Mouse (Mus musculus) hindbrain, postnatal 0 days (tissue): ENCODE data around the gene Mettl7a1. TPM values are rescaled to one million over a fixed set of nuclear protein-coding genes. Genes with fewer than 3 reads are reported as not detected.

Experiments used
- ATAC-seq: fragments of 200-750 bp; cut with Nextera tagmentation; 2 replicates; pipeline ENCODE4 v1.8.0; 2017; ENCODE audit warnings: mild to moderate bottlenecking, moderate TSS enrichment, moderate library complexity
- DNase-seq: peaks from one replicate; pipeline ENCODE4 v3.0.0-alpha.2; 2015; ENCODE audit warnings: low spot score
- H3K27ac ChIP-seq: fragments of 300-500 bp; sonication (generic); 2 replicates; pipeline ENCODE4 v1.5.1; 2014; ENCODE audit warnings: mild to moderate bottlenecking
- H3K27me3 ChIP-seq: fragments of 300-500 bp; sonication (generic); 2 replicates; pipeline ENCODE4 v1.6.1; 2014; ENCODE audit warnings: low read length, mixed read lengths; ENCODE audit not compliant: insufficient read depth
- H3K36me3 ChIP-seq: fragments of 300-500 bp; sonication (generic); 2 replicates; pipeline ENCODE4 v1.6.1; 2014; ENCODE audit warnings: low read length, mixed read lengths; ENCODE audit not compliant: insufficient read depth
- H3K4me1 ChIP-seq: fragments of 300-500 bp; sonication (generic); 2 replicates; pipeline ENCODE4 v1.6.1; 2014; ENCODE audit warnings: antibody characterized with exemption, low read length, mixed read lengths; ENCODE audit not compliant: insufficient read depth
- H3K4me2 ChIP-seq: fragments of 300-500 bp; sonication (generic); 2 replicates; pipeline ENCODE4 v1.6.1; 2014; ENCODE audit warnings: low read depth, mild to moderate bottlenecking, low read length, moderate library complexity, mixed read lengths
- H3K4me3 ChIP-seq: fragments of 300-500 bp; sonication (generic); 2 replicates; pipeline ENCODE4 v1.5.1; 2014; ENCODE audit warnings: low read length
- H3K9ac ChIP-seq: fragments of 300-500 bp; sonication (generic); replicated peaks from 2 replicates; pipeline ENCODE4 v1.6.1; 2014; ENCODE audit warnings: mild to moderate bottlenecking, low read length, moderate library complexity, mixed read lengths
- H3K9me3 ChIP-seq: fragments of 300-500 bp; sonication (generic); 2 replicates; pipeline ENCODE4 v1.6.1; 2016; ENCODE audit warnings: low read length, mixed read lengths
- CTCF ChIP-seq: IDR thresholded peaks from 2 replicates; pipeline ENCODE4 v1.5.1; 2016; ENCODE audit warnings: antibody characterized with exemption, control low read depth, low read depth
- WGBS: fragments of 180-500 bp; shearing (Covaris S2); extraction: QIAGEN DNeasy Blood & Tissue Kit; methylation state at CpG from one replicate; pipeline ENCODE4 v1.1.7; 2014; 5-methylcytosine and 5-hydroxymethylcytosine counted together
- polyA plus RNA-seq: library from polyadenylated mRNA; unstranded; fragments of >200 nt; fragmentation: Nextera tagmentation; extraction: Ambion mirVana; gene quantifications from 2 replicates; pipeline ENCODE4 v1.2.1, GENCODE M21; 2015
- total RNA-seq: library from RNA; depleted of rRNA; stranded (reverse); fragments of >200 nt; gene quantifications from 2 replicates; pipeline ENCODE4 v1.2.3, GENCODE M21; 2014

Gene Mettl7a1
- total and polyA plus RNA-seq, 2 experiments from 2014 or later = 1.8 to 9.3 TPM

GRCm38 (mm10) chr15:100276403-100276802 is 27.5 kb upstream of the Mettl7a1 start:
- DNase-seq = no peak
- Histone ChIP-seq H3K27ac (no peak overlapping the region), H3K36me3 (no peaks in the 10 kb centered on the region), H3K4me2 (no peak overlapping the region), H3K27me3 (no peaks in the 10 kb centered on the region), H3K4me3 (no peak overlapping the region), H3K9ac (no peak overlapping the region), H3K4me1 (no peaks in the 10 kb centered on the region), H3K9me3 (no peaks in the 10 kb centered on the region)
- no peak for ATAC-seq
- no peak for TF ChIP-seq CTCF
- 97% methylated on average over 4 of the region's 4 CpGs for WGBS

DNA sequence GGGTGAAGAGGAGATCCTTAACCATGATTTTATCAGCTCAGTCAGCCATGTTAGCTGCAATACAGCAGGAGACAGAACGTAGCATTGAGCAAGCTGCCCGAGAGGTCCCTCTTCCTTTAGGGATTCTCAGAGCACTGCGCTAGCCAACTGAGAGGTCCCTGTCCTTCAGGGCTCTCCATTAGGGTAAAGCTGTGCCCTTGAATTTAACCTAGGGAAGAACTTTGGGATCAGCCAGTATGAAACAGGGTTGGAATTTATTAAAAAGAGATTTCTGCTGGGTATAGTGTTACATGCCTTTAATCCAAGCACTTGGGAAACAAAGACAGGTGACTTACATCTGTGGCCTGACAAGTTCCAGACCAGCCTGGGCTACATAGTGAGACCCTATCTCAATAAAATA is 26.4 kb upstream of the Mettl7a1 start:
- Histone ChIP-seq H3K9ac (no peak overlapping the region), H3K4me2 (no peak overlapping the region), H3K36me3 (no peaks in the 10 kb centered on the region), H3K4me3 (no peak overlapping the region), H3K27ac (no peak overlapping the region), H3K27me3 (no peaks in the 10 kb centered on the region), H3K9me3 (no peaks in the 10 kb centered on the region), H3K4me1 (no peaks in the 10 kb centered on the region)
- no peak for TF ChIP-seq CTCF
- DNase-seq = no peak
- ATAC-seq = no peak
- WGBS = 90% methylated on average over 3 of the region's 3 CpGs

GRCm38 (mm10) chr15:100280626-100281025 is 23.3 kb upstream of the Mettl7a1 start, which contains the start of gene Tmprss12:
TSS of gene Tmprss12 (plus strand) at chr15:100280837.
- WGBS = 98% methylated on average over 20 of the region's 20 CpGs
- Histone ChIP-seq H3K4me1 (no peaks in the 10 kb centered on the region), H3K9me3 (no peaks in the 10 kb centered on the region), H3K27me3 (no peaks in the 10 kb centered on the region), H3K27ac (no peak within 1 kb of the TSS), H3K4me2 (no peak within 1 kb of the TSS), H3K4me3 (no peak within 1 kb of the TSS), H3K36me3 (no peaks in the 10 kb centered on the region), H3K9ac (no peak within 1 kb of the TSS)
- TF ChIP-seq CTCF = no peak
- DNase-seq (no peak), ATAC-seq (no peak)

- Histone ChIP-seq H3K36me3 (no peaks in the 10 kb centered on the region), H3K4me3 (no peak overlapping the region), H3K4me1 (no peaks in the 10 kb centered on the region), H3K9me3 (no peaks in the 10 kb centered on the region), H3K4me2 (no peak overlapping the region), H3K27me3 (no peaks in the 10 kb centered on the region), H3K9ac (no peak overlapping the region), H3K27ac (no peak overlapping the region)
- WGBS = 96% methylated on average over 6 of the region's 6 CpGs
- ATAC-seq (no peak), DNase-seq (no peak)
- TF ChIP-seq CTCF = no peak
These were observed 15.0 kb upstream of the Mettl7a1 start for GRCm38 (mm10) chr15:100288980-100289379.

- H3K9ac ChIP-seq = no peak overlapping the region
- DNase-seq (no peak), ATAC-seq (no peak)
- no peak overlapping the region for H3K27ac ChIP-seq
- no peaks in the 10 kb centered on the region for H3K4me1 ChIP-seq
- no peak overlapping the region for H3K4me3 ChIP-seq
- WGBS = 53% methylated on average over 5 of the region's 5 CpGs
- no peak for TF ChIP-seq CTCF
- no peaks in the 10 kb centered on the region for H3K36me3 ChIP-seq
- H3K9me3 ChIP-seq = no peaks in the 10 kb centered on the region
- no peaks in the 10 kb centered on the region for H3K27me3 ChIP-seq
- H3K4me2 ChIP-seq = no peak overlapping the region
These were observed 13.1 kb upstream of the Mettl7a1 start for GRCm38 (mm10) chr15:100290858-100291257.

DNA sequence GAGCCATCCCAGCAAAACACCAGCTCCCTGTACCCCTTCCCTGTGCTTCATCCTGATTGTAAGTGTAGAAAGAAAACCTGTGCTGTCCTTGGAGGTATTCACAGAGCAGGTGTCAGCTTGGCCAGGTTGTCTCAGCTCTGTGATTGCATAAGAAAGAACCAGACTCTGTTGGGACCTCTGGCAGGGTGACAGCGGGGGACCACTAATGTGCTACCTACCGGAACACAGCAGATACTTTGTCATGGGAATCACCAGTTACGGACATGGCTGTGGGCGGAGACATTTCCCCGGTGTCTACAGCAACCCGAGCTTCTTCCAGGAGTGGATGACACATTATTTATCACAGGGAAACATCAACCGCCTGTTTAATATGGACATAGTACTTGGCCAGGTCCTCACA is 11.6 kb upstream of the Mettl7a1 start:
- Histone ChIP-seq H3K4me3 (no peak overlapping the region), H3K4me2 (no peak overlapping the region), H3K9me3 (no peaks in the 10 kb centered on the region), H3K27me3 (no peaks in the 10 kb centered on the region), H3K4me1 (no peaks in the 10 kb centered on the region), H3K9ac (no peak overlapping the region), H3K27ac (no peak overlapping the region), H3K36me3 (no peaks in the 10 kb centered on the region)
- 63% methylated on average over 7 of the region's 7 CpGs for WGBS
- no peak for DNase-seq
- TF ChIP-seq CTCF = no peak
- no peak for ATAC-seq

- H3K36me3 ChIP-seq = no peaks in the 10 kb centered on the region
- no peak overlapping the region for H3K4me3 ChIP-seq
- no peak for DNase-seq
- no peak for ATAC-seq
- H3K4me1 ChIP-seq = no peaks in the 10 kb centered on the region
- H3K27me3 ChIP-seq = no peaks in the 10 kb centered on the region
- no peaks in the 10 kb centered on the region for H3K9me3 ChIP-seq
- H3K9ac ChIP-seq = no peak overlapping the region
- no peak overlapping the region for H3K4me2 ChIP-seq
- H3K27ac ChIP-seq = no peak overlapping the region
- no peak for TF ChIP-seq CTCF
- 90% methylated on average over 5 of the region's 5 CpGs for WGBS
These were observed 6.1 kb upstream of the Mettl7a1 start for GRCm38 (mm10) chr15:100297856-100298255.
